Mouse (Mus musculus) heart, adult 10 weeks (tissue): ENCODE data around the gene Tmigd1. TPM values are rescaled to one million over a fixed set of nuclear protein-coding genes. Genes with fewer than 3 reads are reported as not detected.

Source experiments
- polyA plus RNA-seq: library from polyadenylated mRNA; stranded (reverse); fragments of 350-450 nt; fragmentation: Illumina TruSeq; extraction: RNeasy Lipid Tissue Mini Kit (QIAGEN cat#74804); gene quantifications from one replicate; pipeline ENCODE4 v1.2.3, GENCODE M21; 2014; ENCODE audit warnings: low read depth, low replicate concordance

Gene Tmigd1
- polyA plus RNA-seq, result not detected

GRCm38 (mm10) chr11:76901579-76902361 lies at the start of gene Tmigd1:
Gene Tmigd1 (plus strand): TSS chr11:76902159.

GRCm38 (mm10) chr11:76924759-76925236 lies 22.8 kb downstream of the Tmigd1 start, which contains the start of gene Blmh:
Gene Blmh (plus strand): TSS chr11:76924809.

Other genes starting within 250 kb of the Tmigd1 start
- not detected for gene Bhlha9, start 229.7 kb upstream of the Tmigd1 start, polyA plus RNA-seq
- 2.1 TPM for gene Trarg1, start 222.4 kb upstream of the Tmigd1 start, polyA plus RNA-seq
- 17.1 TPM for gene Gosr1, start 138.6 kb upstream of the Tmigd1 start, polyA plus RNA-seq
- 30.2 TPM for gene Cpd, start 55.1 kb upstream of the Tmigd1 start, polyA plus RNA-seq
- 29.8 TPM for gene Blmh, start 22.6 kb downstream of the Tmigd1 start, polyA plus RNA-seq
- 0.16 TPM for gene Slc6a4, start 96.4 kb downstream of the Tmigd1 start, polyA plus RNA-seq
- gene Nsrp1, start 176.3 kb downstream of the Tmigd1 start, polyA plus RNA-seq, result 10.3 TPM